Mouse (Mus musculus) bone marrow, adult 2 months (tissue): ENCODE measurements around the gene Syt1.

Experiments
- CTCF ChIP-seq: fragments of 200-500 bp; IDR thresholded peaks from 2 replicates; pipeline ENCODE4 v1.5.1; 2011; ENCODE audit warnings: low read length, control low read depth; ENCODE audit not compliant: control insufficient read depth, insufficient read depth
- POLR2A ChIP-seq: fragments of 200-500 bp; IDR thresholded peaks from 2 replicates; pipeline ENCODE4 v1.6.1; 2011; ENCODE audit warnings: low read depth, mild to moderate bottlenecking, control low read depth, low read length, borderline replicate concordance; ENCODE audit not compliant: control insufficient read depth

GRCm38 (mm10) chr10:109010241-109011193 is at the start of gene Syt1:
- TF ChIP-seq CTCF (no peak), POLR2A (no peak)
